ENCODE assay signal across 20 mouse cellular contexts in genomic region chr5:32018276-32018675, GRCm38 (mm10).
A peak's percentile ranks its signal among the peaks of the same experiment; 100 is the strongest.
DNase-seq lines count a peak whose midpoint lies in the region; TF ChIP-seq lines count a peak whose summit lies in the region.
"Had no signal": no experiment of that assay in that cellular context is flagged by ENCODE, and none has a peak within 500 bp of the region (broad histone marks: within the 10 kb centered on the region; RNA-seq: fewer than 3 reads in every experiment).

No protein-coding gene starts in this region.

- no peaks in the 10 kb centered on the region for H3K36me3 ChIP-seq in testis, adult 2 months (ENCODE audit: control insufficient read depth, insufficient read depth, low read length)
- H3K36me3 ChIP-seq: embryonic facial prominence, embryonic 10.5 days; embryonic facial prominence, embryonic 12.5 days; forebrain, embryonic 15.5 days had no signal

- H3K4me3 ChIP-seq in testis, adult 2 months (ENCODE audit: control insufficient read depth, low read depth, low read length): no peak overlapping the region
- H3K4me3 ChIP-seq: embryonic facial prominence, embryonic 10.5 days; embryonic facial prominence, embryonic 12.5 days; forebrain, embryonic 13.5 days; forebrain, embryonic 15.5 days had no signal

- 0 out of 2 replicates have a peak overlapping the region, but pooled peaks have one; percentile 13 for H3K27ac ChIP-seq in testis, adult 2 months (ENCODE audit: control insufficient read depth, insufficient read depth, low read depth, low read length)
- H3K27ac ChIP-seq: embryonic facial prominence, embryonic 10.5 days; embryonic facial prominence, embryonic 12.5 days; forebrain, embryonic 13.5 days; forebrain, embryonic 15.5 days had no signal

- peak; percentile 41 for DNase-seq in heart, adult 11 months
- DNase-seq in heart, adult 18-20 months: no peak
- no peak for DNase-seq in testis, postnatal 10 days (ENCODE audit: low spot score)
- DNase-seq in urinary bladder, postnatal 25 days (ENCODE audit: low spot score): peak; percentile 45
- DNase-seq in urinary bladder, postnatal 10 days (ENCODE audit: low spot score): no peak
- DNase-seq: adrenal gland, adult 8-10 months; adrenal gland, postnatal 14 days; B cell, adult 2 months; cerebellum, adult 11-12 months; cerebellum, adult 2 months; cerebellum, adult 9-10 months; cerebellum, postnatal 10 days; cerebellum, postnatal 25 days had no signal

- TF ChIP-seq CTCF in testis, adult 2 months (IDR thresholded peaks at IDR 0.05; ENCODE audit: control insufficient read depth, insufficient read depth, insufficient replicate concordance, low read depth, low read length): no peak

- H3K27me3 ChIP-seq in testis, adult 2 months (ENCODE audit: control insufficient read depth, insufficient read depth, low read length): no peaks in the 10 kb centered on the region
- H3K27me3 ChIP-seq: CH12.LX; embryonic facial prominence, embryonic 12.5 days; forebrain, embryonic 13.5 days; forebrain, embryonic 15.5 days; Patski had no signal

- no peak for TF ChIP-seq POLR2A in testis, adult 2 months (IDR thresholded peaks at IDR 0.05; ENCODE audit: control insufficient read depth, low read depth, low read length)

- no peaks in the 10 kb centered on the region for H3K4me1 ChIP-seq in testis, adult 2 months (ENCODE audit: control insufficient read depth, insufficient read depth, low read length)
- H3K4me1 ChIP-seq: embryonic facial prominence, embryonic 10.5 days; embryonic facial prominence, embryonic 12.5 days; forebrain, embryonic 13.5 days; forebrain, embryonic 15.5 days had no signal

Comparison
In these comparisons a context has a peak if more than half of its experiments do, and no peak if none do; other contexts are left out.
1. DNase-seq: peak in heart, adult 11 months (single experiment) and urinary bladder, postnatal 25 days (single experiment); none in heart, adult 18-20 months (0 of 2), testis, postnatal 10 days (single experiment) and urinary bladder, postnatal 10 days (single experiment).